Mouse (Mus musculus) heart, adult 8-10 months (tissue): ENCODE measurements around the gene Zcchc10. TPM values are rescaled to one million over a fixed set of nuclear protein-coding genes. Genes with fewer than 3 reads are reported as not detected.
"Not testable (repeated sequence)": the region's sequence is repeated elsewhere in the genome, so short reads cannot be mapped to it uniquely, and the experiment has no call there.

ENCODE experiments used
- DNase-seq: peaks from one replicate; pipeline ENCODE4 v3.0.0; 2022; ENCODE audit warnings: low spot score
- total RNA-seq, 4 experiments: library from RNA; stranded (reverse); gene quantifications; 2 replicates each; pipeline ENCODE4 v1.2.4; 2022

Zcchc10 gene
- total RNA-seq = 10 to 100 TPM in 1 of 4 experiments, 1 to 10 TPM in 3; 6.6 to 10.6 (median 6.7) TPM

- peak; percentile 89 for DNase-seq
Observed at GRCm38 (mm10) chr11:53324512-53324968, at the start of gene Zcchc10. Zcchc10 (plus strand) TSS chr11:53324679.

GRCm38 (mm10) chr11:53275358-53275757 lies 49.1 kb upstream of the Zcchc10 start:
- DNase-seq = no peak

GRCm38 (mm10) chr11:53278411-53278810 lies 46.1 kb upstream of the Zcchc10 start:
- DNase-seq = no peak

- DNase-seq = no peak
Observed at GRCm38 (mm10) chr11:53285885-53286284, 38.6 kb upstream of the Zcchc10 start.

- not testable (repeated sequence) for DNase-seq
Observed at GRCm38 (mm10) chr11:53290187-53290586, 34.3 kb upstream of the Zcchc10 start.

- DNase-seq = no peak
Observed at GRCm38 (mm10) chr11:53290871-53291270, 33.6 kb upstream of the Zcchc10 start.

GRCm38 (mm10) chr11:53294441-53294840 lies 30.0 kb upstream of the Zcchc10 start:
- DNase-seq = no peak

- DNase-seq = no peak
Observed at GRCm38 (mm10) chr11:53296880-53297279, 27.6 kb upstream of the Zcchc10 start.

GRCm38 (mm10) chr11:53297947-53298860 lies 26.3 kb upstream of the Zcchc10 start:
- no peak for DNase-seq

- DNase-seq = peak; percentile 29
Observed at GRCm38 (mm10) chr11:53299551-53300329, 24.7 kb upstream of the Zcchc10 start.

GRCm38 (mm10) chr11:53300330-53301166 lies 23.9 kb upstream of the Zcchc10 start, which contains the start of gene Hspa4:
Hspa4 (minus strand) TSS chr11:53300457.
- peak; percentile 98 for DNase-seq

- no peak for DNase-seq
Observed at GRCm38 (mm10) chr11:53301167-53301515, 23.3 kb upstream of the Zcchc10 start.

- DNase-seq = no peak
Observed at GRCm38 (mm10) chr11:53304044-53304840, 20.2 kb upstream of the Zcchc10 start.

- DNase-seq = no peak
Observed at GRCm38 (mm10) chr11:53306965-53307364, 17.5 kb upstream of the Zcchc10 start.

GRCm38 (mm10) chr11:53307558-53308065 lies 16.9 kb upstream of the Zcchc10 start:
- DNase-seq = peak; percentile 51

- DNase-seq = peak; percentile 80
Observed at GRCm38 (mm10) chr11:53308251-53308864, 16.1 kb upstream of the Zcchc10 start.

- DNase-seq = peak; percentile 90
Observed at GRCm38 (mm10) chr11:53308884-53309310, 15.6 kb upstream of the Zcchc10 start.

GRCm38 (mm10) chr11:53311385-53311784 lies 13.1 kb upstream of the Zcchc10 start:
- no peak for DNase-seq

GRCm38 (mm10) chr11:53312823-53313222 lies 11.7 kb upstream of the Zcchc10 start:
- not testable (repeated sequence) for DNase-seq

- DNase-seq = peak; percentile 45
Observed at GRCm38 (mm10) chr11:53314770-53315173, 9.7 kb upstream of the Zcchc10 start.
